Mouse (Mus musculus) liver, adult 2 months (tissue): ENCODE results near the gene Glb1. TPM values are rescaled to one million over a fixed set of nuclear protein-coding genes. Genes with fewer than 3 reads are reported as not detected.
A peak's percentile ranks its signal among the peaks of the same experiment; 100 is the strongest.

Source experiments
- DNase-seq: peaks from one replicate; pipeline ENCODE4 v3.0.0-alpha.2; 2011; ENCODE audit warnings: low read depth, low spot score; ENCODE audit errors: extremely low read depth
- H3K27ac ChIP-seq: fragments of 200-500 bp; replicated peaks from 2 replicates; pipeline ENCODE4 v1.5.1; 2012; ENCODE audit warnings: low read depth, mild to moderate bottlenecking, control low read depth, inconsistent platforms, low read length; ENCODE audit not compliant: insufficient read depth
- H3K27me3 ChIP-seq: fragments of 200-500 bp; 2 replicates; pipeline ENCODE4 v1.6.1; 2012; ENCODE audit warnings: mild to moderate bottlenecking, moderate library complexity, low read length, inconsistent platforms; ENCODE audit not compliant: control insufficient read depth, insufficient read depth
- H3K36me3 ChIP-seq: fragments of 200-500 bp; 2 replicates; pipeline ENCODE4 v1.6.1; 2012; ENCODE audit warnings: low read length, inconsistent platforms; ENCODE audit not compliant: control insufficient read depth, insufficient read depth
- H3K4me1 ChIP-seq: fragments of 200-500 bp; 2 replicates; pipeline ENCODE4 v1.6.1; 2011; ENCODE audit warnings: low read length; ENCODE audit not compliant: control insufficient read depth, insufficient read depth
- H3K4me3 ChIP-seq: fragments of 200-500 bp; 2 replicates; pipeline ENCODE4 v1.5.1; 2011; ENCODE audit warnings: low read depth, mild to moderate bottlenecking, control low read depth, low read length, moderate library complexity; ENCODE audit not compliant: insufficient read depth
- H3K79me2 ChIP-seq: fragments of 200-500 bp; 2 replicates; pipeline ENCODE4 v1.6.1; 2012; ENCODE audit warnings: inconsistent platforms, mild to moderate bottlenecking, low read length, moderate library complexity; ENCODE audit not compliant: control insufficient read depth, insufficient read depth
- H3K9ac ChIP-seq: fragments of 200-500 bp; 2 replicates; pipeline ENCODE4 v1.6.1; 2012; ENCODE audit warnings: low read depth, mild to moderate bottlenecking, control low read depth, inconsistent platforms, low read length
- CTCF ChIP-seq: fragments of 200-500 bp; IDR thresholded peaks from 2 replicates; pipeline ENCODE4 v1.5.1; 2011; ENCODE audit warnings: low read depth, low read length, control low read depth
- POLR2A ChIP-seq: fragments of 200-500 bp; IDR thresholded peaks from 2 replicates; pipeline ENCODE4 v1.6.1; 2011; ENCODE audit warnings: low read length, control low read depth; ENCODE audit not compliant: insufficient read depth; ENCODE audit errors: extremely low read depth
- WGBS: fragments of 180-500 bp; shearing (Covaris S2); methylation state at CpG from one replicate; pipeline ENCODE4 v1.1.7; 2018; 5-methylcytosine and 5-hydroxymethylcytosine counted together
- polyA plus RNA-seq: library from polyadenylated mRNA; depleted of rRNA; stranded (reverse); fragments of >200 nt; gene quantifications from 2 replicates; pipeline ENCODE4 v1.2.3, GENCODE M21; 2012
- total RNA-seq: library from RNA; depleted of rRNA; stranded (reverse); fragments of >200 nt; gene quantifications from 2 replicates; pipeline ENCODE4 v1.2.3, GENCODE M21; 2014

The Glb1 gene
- total and polyA plus RNA-seq, 2 experiments, result 13.2 to 16.7 TPM

- WGBS, result 76% methylated on average over 3 of the region's 3 CpGs
- TF ChIP-seq POLR2A, result no peak
- no peak for TF ChIP-seq CTCF
- H3K27ac ChIP-seq, result no peak overlapping the region
- H3K36me3 ChIP-seq, result no peaks in the 10 kb centered on the region
- no peak for DNase-seq
- no peaks in the 10 kb centered on the region for H3K79me2 ChIP-seq
- no peak overlapping the region for H3K9ac ChIP-seq
- H3K4me1 ChIP-seq, result no peaks in the 10 kb centered on the region
- no peaks in the 10 kb centered on the region for H3K27me3 ChIP-seq
- no peak overlapping the region for H3K4me3 ChIP-seq
Observed at GRCm38 (mm10) chr9:114480940-114481339, 80.1 kb downstream of the Glb1 start.

DNA sequence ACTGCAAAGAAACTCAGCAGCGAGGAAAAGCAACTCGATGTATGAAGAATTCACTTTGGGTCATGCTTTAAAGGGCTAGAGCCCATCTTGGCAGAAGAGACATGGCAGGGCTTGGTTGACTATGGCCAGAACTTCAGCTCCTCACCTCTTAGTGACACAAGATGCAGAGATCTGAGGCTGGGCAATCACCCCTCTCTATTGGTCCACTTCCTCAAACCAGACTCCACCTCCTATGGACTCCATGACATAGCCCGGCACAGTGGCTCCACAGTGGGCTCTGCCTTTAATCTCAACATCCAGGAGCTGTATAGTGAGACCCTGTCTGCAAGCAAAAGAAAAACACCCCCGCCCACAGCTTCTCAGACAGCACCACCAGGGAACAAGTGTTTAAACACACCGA is 83.9 kb downstream of the Glb1 start:
- Histone ChIP-seq H3K36me3 (no peaks in the 10 kb centered on the region), H3K9ac (no peak overlapping the region), H3K4me1 (no peaks in the 10 kb centered on the region), H3K4me3 (no peak overlapping the region), H3K27ac (no peak overlapping the region), H3K79me2 (no peaks in the 10 kb centered on the region), H3K27me3 (no peaks in the 10 kb centered on the region)
- DNase-seq, result no peak
- WGBS, result 86% methylated on average over 5 of the region's 5 CpGs
- TF ChIP-seq CTCF (no peak), POLR2A (no peak)

DNA sequence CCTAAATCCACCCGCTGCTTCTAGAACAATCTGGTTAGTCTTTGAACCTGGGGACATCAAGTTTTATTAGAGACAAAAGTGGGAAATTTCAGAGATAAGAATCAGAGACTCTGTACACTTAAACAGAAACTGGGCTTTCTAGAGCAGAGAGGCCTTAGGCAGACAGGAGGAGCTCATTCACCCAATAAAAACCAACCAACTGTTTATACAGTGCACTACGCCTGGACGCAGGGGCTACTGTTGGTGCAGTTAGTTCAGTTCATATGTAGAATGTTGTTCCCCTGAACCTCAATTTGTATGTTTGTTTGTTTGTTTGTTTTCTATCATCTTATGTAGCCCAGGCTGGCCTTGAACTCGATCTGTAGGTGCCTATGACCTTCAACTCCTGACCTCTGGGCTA is 85.9 kb downstream of the Glb1 start:
- DNase-seq, result no peak
- no peak overlapping the region for H3K9ac ChIP-seq
- 83% methylated on average over 4 of the region's 4 CpGs for WGBS
- H3K27me3 ChIP-seq, result no peaks in the 10 kb centered on the region
- H3K27ac ChIP-seq, result no peak overlapping the region
- no peaks in the 10 kb centered on the region for H3K36me3 ChIP-seq
- H3K4me3 ChIP-seq, result no peak overlapping the region
- no peaks in the 10 kb centered on the region for H3K79me2 ChIP-seq
- no peak for TF ChIP-seq CTCF
- no peak for TF ChIP-seq POLR2A
- no peaks in the 10 kb centered on the region for H3K4me1 ChIP-seq

DNA sequence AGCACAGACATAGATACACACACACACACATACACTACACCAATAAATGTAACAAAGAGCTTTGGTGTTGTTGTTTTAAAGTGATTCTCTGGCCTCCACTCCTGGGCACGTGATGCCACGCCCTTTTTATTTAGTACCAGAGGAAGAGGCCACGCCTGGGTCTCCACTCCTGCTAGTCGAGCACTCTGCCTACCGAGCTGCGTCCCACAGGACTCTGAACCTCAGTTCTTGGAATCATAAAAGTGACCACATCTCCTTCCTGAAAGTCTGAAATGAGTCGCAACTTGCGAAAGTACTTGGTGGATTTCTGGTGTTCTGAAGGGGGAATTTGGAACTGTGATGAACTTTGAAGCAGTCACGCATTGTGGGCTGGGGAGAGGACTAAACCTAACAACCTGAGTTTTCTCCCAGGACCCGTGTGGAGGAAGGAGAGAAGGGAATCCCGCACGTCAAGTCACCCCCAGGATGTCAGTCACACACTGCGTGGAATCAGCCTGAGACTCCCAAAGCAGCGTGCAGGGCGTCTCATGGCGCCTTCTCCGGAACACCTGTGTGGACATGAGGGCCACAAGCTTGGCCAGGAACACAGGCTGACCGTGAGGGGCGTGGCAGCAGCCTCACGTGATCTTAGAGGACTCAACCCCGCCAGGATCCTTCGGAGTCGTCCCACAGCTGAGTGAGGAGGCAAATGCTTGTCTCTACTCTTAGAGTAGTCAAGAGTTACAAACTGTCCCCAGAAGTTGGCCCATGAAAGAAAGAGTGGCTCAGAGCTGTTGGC is 86.8 kb downstream of the Glb1 start:
- no peak overlapping the region for H3K4me3 ChIP-seq
- no peaks in the 10 kb centered on the region for H3K27me3 ChIP-seq

GRCm38 (mm10) chr9:114496469-114496868 is 95.6 kb downstream of the Glb1 start:
- no peak for TF ChIP-seq POLR2A
- TF ChIP-seq CTCF, result no peak
- Histone ChIP-seq H3K9ac (no peak overlapping the region), H3K36me3 (no peaks in the 10 kb centered on the region), H3K4me1 (no peaks in the 10 kb centered on the region), H3K79me2 (no peaks in the 10 kb centered on the region), H3K27ac (no peak overlapping the region), H3K4me3 (no peak overlapping the region), H3K27me3 (no peaks in the 10 kb centered on the region)
- WGBS, result 80% methylated on average over 7 of the region's 7 CpGs
- DNase-seq, result no peak

More for the DNA sequence above, 86.8 kb downstream of the Glb1 start:
- WGBS, result 85% methylated on average over 23 of the region's 23 CpGs
- no peaks in the 10 kb centered on the region for H3K36me3 ChIP-seq
- H3K4me1 ChIP-seq, result no peaks in the 10 kb centered on the region
- H3K79me2 ChIP-seq, result no peaks in the 10 kb centered on the region
- no peak overlapping the region for H3K27ac ChIP-seq
- DNase-seq, result no peak
- no peak overlapping the region for H3K9ac ChIP-seq
- TF ChIP-seq CTCF (no peak), POLR2A (no peak)

GRCm38 (mm10) chr9:114498218-114498617 is 97.3 kb downstream of the Glb1 start:
- no peak overlapping the region for H3K27ac ChIP-seq
- H3K79me2 ChIP-seq, result no peaks in the 10 kb centered on the region
- no peaks in the 10 kb centered on the region for H3K4me1 ChIP-seq
- no peak overlapping the region for H3K4me3 ChIP-seq
- 6% methylated on average over 11 of the region's 11 CpGs for whole genome bisulfite sequencing
- no peaks in the 10 kb centered on the region for H3K27me3 ChIP-seq
- no peaks in the 10 kb centered on the region for H3K36me3 ChIP-seq
- DNase-seq, result peak; percentile 39
- TF ChIP-seq POLR2A, result no peak
- peak; percentile 95 for TF ChIP-seq CTCF
- no peak overlapping the region for H3K9ac ChIP-seq
